Mouse (Mus musculus) lung, embryonic 16.5 days (tissue): ENCODE results near the gene 1700088E04Rik. TPM values are rescaled to one million over a fixed set of nuclear protein-coding genes. Genes with fewer than 3 reads are reported as not detected.

ENCODE experiments used
- ATAC-seq: fragments of 200-750 bp; cut with Nextera tagmentation; 2 replicates; pipeline ENCODE4 v1.8.0; 2017; ENCODE audit warnings: low read depth, mild to moderate bottlenecking, moderate library complexity
- H3K27ac ChIP-seq: fragments of 300-500 bp; sonication (generic); 2 replicates; pipeline ENCODE4 v1.5.1; 2014; ENCODE audit warnings: mild to moderate bottlenecking, control low read depth, low read length
- H3K27me3 ChIP-seq: fragments of 300-500 bp; sonication (generic); 2 replicates; pipeline ENCODE4 v1.6.1; 2014; ENCODE audit warnings: low read depth, low read length, mixed read lengths; ENCODE audit not compliant: control insufficient read depth, insufficient read depth
- H3K36me3 ChIP-seq: fragments of 300-500 bp; sonication (generic); 2 replicates; pipeline ENCODE4 v1.6.1; 2014; ENCODE audit warnings: low read length; ENCODE audit not compliant: control insufficient read depth, insufficient read depth
- H3K4me1 ChIP-seq: fragments of 300-500 bp; sonication (generic); replicated peaks from 2 replicates; pipeline ENCODE4 v1.6.1; 2014; ENCODE audit warnings: low read length, mixed read lengths; ENCODE audit not compliant: control insufficient read depth, insufficient read depth
- H3K4me2 ChIP-seq: fragments of 300-500 bp; sonication (generic); 2 replicates; pipeline ENCODE4 v1.6.1; 2014; ENCODE audit warnings: low read depth, low read length, control low read depth
- H3K4me3 ChIP-seq: fragments of 300-500 bp; sonication (generic); 2 replicates; pipeline ENCODE4 v1.5.1; 2014; ENCODE audit warnings: mild to moderate bottlenecking, low read length, control low read depth
- H3K9ac ChIP-seq: fragments of 300-500 bp; sonication (generic); 2 replicates; pipeline ENCODE4 v1.6.1; 2014; ENCODE audit warnings: low read length, control low read depth
- H3K9me3 ChIP-seq: fragments of 300-500 bp; sonication (generic); 2 replicates; pipeline ENCODE4 v1.6.1; 2016; ENCODE audit warnings: low read length; ENCODE audit not compliant: control insufficient read depth
- WGBS: fragments of 180-500 bp; shearing (Covaris S2); extraction: QIAGEN DNeasy Blood & Tissue Kit; methylation state at CpG from one replicate; pipeline ENCODE4 v1.1.7; 2014; 5-methylcytosine and 5-hydroxymethylcytosine counted together
- polyA plus RNA-seq: library from polyadenylated mRNA; unstranded; fragments of >200 nt; fragmentation: Nextera tagmentation; extraction: Ambion mirVana; gene quantifications from 2 replicates; pipeline ENCODE4 v1.2.1, GENCODE M21; 2015

The 1700088E04Rik gene
- polyA plus RNA-seq, 1 experiment from 2014 or later, result 16.3 TPM

GRCm38 (mm10) chr15:79155572-79155971, 14.5 kb upstream of the 1700088E04Rik start:
- H3K4me1 ChIP-seq, result no peaks in the 10 kb centered on the region
- no peaks in the 10 kb centered on the region for H3K9me3 ChIP-seq
- H3K36me3 ChIP-seq, result peaks cover 3% of the 10 kb centered on the region; the same call in 1 of the 2 replicates
- 18% methylated on average over 3 of the region's 3 CpGs for whole genome bisulfite sequencing
- H3K4me2 ChIP-seq, result no peak overlapping the region
- H3K27ac ChIP-seq, result no peak overlapping the region
- H3K4me3 ChIP-seq, result no peak overlapping the region
- no peak overlapping the region for H3K9ac ChIP-seq
- no peak for ATAC-seq
- peaks cover 3% of the 10 kb centered on the region; the same call in 1 of the 2 replicates for H3K27me3 ChIP-seq

GRCm38 (mm10) chr15:79152709-79153108, 11.7 kb upstream of the 1700088E04Rik start:
- Histone ChIP-seq H3K4me3 (no peak overlapping the region), H3K9ac (no peak overlapping the region), H3K4me1 (no peaks in the 10 kb centered on the region), H3K4me2 (no peak overlapping the region), H3K36me3 (peaks cover 13% of the 10 kb centered on the region), H3K27me3 (no peaks in the 10 kb centered on the region), H3K9me3 (no peaks in the 10 kb centered on the region), H3K27ac (no peak overlapping the region)
- 53% methylated on average over 6 of the region's 6 CpGs for WGBS
- no peak for ATAC-seq

GRCm38 (mm10) chr15:79151881-79152280, 10.8 kb upstream of the 1700088E04Rik start:
- WGBS, result 67% methylated on average over 8 of the region's 8 CpGs
- Histone ChIP-seq H3K27me3 (no peaks in the 10 kb centered on the region), H3K4me1 (no peaks in the 10 kb centered on the region), H3K36me3 (peaks cover 20% of the 10 kb centered on the region), H3K9ac (no peak overlapping the region), H3K4me3 (no peak overlapping the region), H3K9me3 (no peaks in the 10 kb centered on the region), H3K4me2 (no peak overlapping the region), H3K27ac (no peak overlapping the region)
- ATAC-seq, result no peak

GRCm38 (mm10) chr15:79148533-79148932, 7.5 kb upstream of the 1700088E04Rik start:
- no peak overlapping the region for H3K9ac ChIP-seq
- H3K4me1 ChIP-seq, result no peaks in the 10 kb centered on the region; the same call in 1 of the 2 replicates
- H3K4me3 ChIP-seq, result no peak overlapping the region
- ATAC-seq, result peak; percentile 57
- no peaks in the 10 kb centered on the region for H3K27me3 ChIP-seq
- peaks cover 41% of the 10 kb centered on the region for H3K36me3 ChIP-seq
- H3K9me3 ChIP-seq, result no peaks in the 10 kb centered on the region
- H3K4me2 ChIP-seq, result no peak overlapping the region
- H3K27ac ChIP-seq, result no peak overlapping the region
- WGBS, result 46% methylated on average over 7 of the region's 7 CpGs

DNA sequence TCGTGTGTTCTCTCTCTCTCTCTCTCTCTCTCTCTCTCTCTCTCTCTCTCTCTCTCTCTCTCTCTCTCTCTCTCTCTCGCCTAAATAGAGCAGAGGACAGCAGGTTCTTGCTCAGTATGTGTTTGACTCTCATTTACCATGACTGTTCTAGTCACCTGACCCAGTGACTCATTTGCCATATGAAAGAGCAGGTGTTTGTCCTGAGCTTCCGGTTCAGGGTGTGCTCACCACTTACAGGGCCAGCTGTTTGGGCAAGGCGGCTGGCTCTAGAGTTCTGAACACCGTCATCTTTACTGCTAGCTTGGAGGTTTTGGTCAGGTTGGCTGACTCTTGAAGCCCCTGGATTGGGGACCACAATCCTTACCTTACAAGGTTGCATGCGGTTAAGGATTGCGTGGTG, 4.5 kb upstream of the 1700088E04Rik start:
- H3K4me1 ChIP-seq, result peaks cover 10% of the 10 kb centered on the region
- no peak overlapping the region for H3K4me3 ChIP-seq
- no peak for ATAC-seq
- WGBS, result 92% methylated on average over 7 of the region's 7 CpGs
- no peak overlapping the region for H3K27ac ChIP-seq
- no peaks in the 10 kb centered on the region for H3K27me3 ChIP-seq
- H3K4me2 ChIP-seq, result no peak overlapping the region
- H3K9me3 ChIP-seq, result no peaks in the 10 kb centered on the region
- no peak overlapping the region for H3K9ac ChIP-seq
- peaks cover 38% of the 10 kb centered on the region for H3K36me3 ChIP-seq

GRCm38 (mm10) chr15:79144021-79144420, 3.0 kb upstream of the 1700088E04Rik start:
- WGBS, result 53% methylated on average over 8 of the region's 8 CpGs
- Histone ChIP-seq H3K4me2 (no peak overlapping the region), H3K4me1 (peaks cover 13% of the 10 kb centered on the region), H3K27me3 (no peaks in the 10 kb centered on the region), H3K36me3 (peaks cover 33% of the 10 kb centered on the region), H3K27ac (no peak overlapping the region), H3K9me3 (no peaks in the 10 kb centered on the region), H3K4me3 (no peak overlapping the region), H3K9ac (no peak overlapping the region)
- no peak for ATAC-seq

- 83% methylated on average over 12 of the region's 12 CpGs for WGBS
Observed at GRCm38 (mm10) chr15:79143316-79143715, 2.3 kb upstream of the 1700088E04Rik start.

GRCm38 (mm10) chr15:79141566-79141917, 489 bp upstream of the 1700088E04Rik start:
- no peak; the same call in 1 of the 2 replicates for ATAC-seq
- H3K27ac ChIP-seq, result no peak overlapping the region
- peak overlapping the region; percentile 83 for H3K9ac ChIP-seq
- peaks cover 13% of the 10 kb centered on the region for H3K4me1 ChIP-seq
- peak overlapping the region; percentile 82 for H3K4me3 ChIP-seq
- no peaks in the 10 kb centered on the region for H3K27me3 ChIP-seq
- under 1% methylated on average over 7 of the region's 7 CpGs for WGBS
- no peaks in the 10 kb centered on the region for H3K9me3 ChIP-seq
- peaks cover 19% of the 10 kb centered on the region for H3K36me3 ChIP-seq
- peak overlapping the region; percentile 98 for H3K4me2 ChIP-seq

More at GRCm38 (mm10) chr15:79143316-79143715, 2.3 kb upstream of the 1700088E04Rik start:
- Histone ChIP-seq H3K9ac (no peak overlapping the region), H3K4me1 (peaks cover 13% of the 10 kb centered on the region), H3K36me3 (peaks cover 31% of the 10 kb centered on the region), H3K4me3 (no peak overlapping the region), H3K27me3 (no peaks in the 10 kb centered on the region), H3K9me3 (no peaks in the 10 kb centered on the region), H3K27ac (no peak overlapping the region), H3K4me2 (no peak overlapping the region)
- ATAC-seq, result no peak

DNA sequence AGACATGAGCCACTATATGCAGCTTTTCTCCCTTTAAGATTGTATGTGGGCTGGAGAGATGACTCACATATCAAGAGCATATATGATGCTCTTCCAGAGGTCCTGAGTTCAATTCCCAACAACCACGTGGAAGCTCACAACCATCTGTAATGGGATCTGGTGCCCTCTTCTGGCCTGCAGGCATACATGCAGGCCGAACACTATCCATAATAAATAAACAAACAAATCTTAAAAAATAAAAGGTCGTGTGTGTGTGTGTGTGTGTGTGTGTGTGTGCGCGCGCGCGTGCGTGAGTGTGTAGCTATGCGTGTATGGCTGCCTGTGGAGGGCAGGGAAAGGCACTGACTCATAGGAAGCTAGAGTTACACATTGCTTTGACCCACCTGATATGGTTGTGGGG, 1.4 kb downstream of the 1700088E04Rik start:
- no peaks in the 10 kb centered on the region for H3K27me3 ChIP-seq
- no peak overlapping the region for H3K9ac ChIP-seq
- peaks cover 4% of the 10 kb centered on the region for H3K36me3 ChIP-seq
- H3K4me1 ChIP-seq, result peaks cover 15% of the 10 kb centered on the region
- ATAC-seq, result no peak
- H3K4me3 ChIP-seq, result no peak overlapping the region
- 59% methylated on average over 10 of the region's 10 CpGs for WGBS
- no peaks in the 10 kb centered on the region for H3K9me3 ChIP-seq
- no peak overlapping the region for H3K27ac ChIP-seq
- no peak overlapping the region for H3K4me2 ChIP-seq
